Mouse (Mus musculus): ENCODE data around the gene Aqp9.
"Not testable (repeated sequence)": the region's sequence is repeated elsewhere in the genome, so short reads cannot be mapped to it uniquely, and the experiment has no call there.

Aqp9 gene

DNA sequence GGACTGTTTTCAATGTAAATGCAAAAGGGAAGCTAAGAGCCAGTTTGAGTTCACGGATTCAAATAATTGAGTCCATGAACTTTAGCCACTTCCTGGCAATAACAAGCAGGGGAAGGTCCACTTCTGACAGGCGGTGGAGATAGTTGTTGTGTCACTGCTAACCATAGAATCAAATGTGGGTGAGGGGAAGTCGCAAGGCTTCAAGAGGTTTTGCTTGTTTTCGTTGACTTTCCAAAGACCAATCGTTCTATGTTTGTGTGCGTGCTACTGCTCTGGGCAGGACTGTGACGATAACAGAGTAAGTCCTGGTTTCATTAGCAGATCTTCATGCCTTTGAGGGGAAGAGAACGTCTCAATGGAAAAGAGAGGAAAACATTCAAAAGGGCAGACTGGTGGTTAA lies 28.3 kb downstream of the Aqp9 start:
- in situ Hi-C loops (cut with MseI, MboI), result no loop called here

DNA sequence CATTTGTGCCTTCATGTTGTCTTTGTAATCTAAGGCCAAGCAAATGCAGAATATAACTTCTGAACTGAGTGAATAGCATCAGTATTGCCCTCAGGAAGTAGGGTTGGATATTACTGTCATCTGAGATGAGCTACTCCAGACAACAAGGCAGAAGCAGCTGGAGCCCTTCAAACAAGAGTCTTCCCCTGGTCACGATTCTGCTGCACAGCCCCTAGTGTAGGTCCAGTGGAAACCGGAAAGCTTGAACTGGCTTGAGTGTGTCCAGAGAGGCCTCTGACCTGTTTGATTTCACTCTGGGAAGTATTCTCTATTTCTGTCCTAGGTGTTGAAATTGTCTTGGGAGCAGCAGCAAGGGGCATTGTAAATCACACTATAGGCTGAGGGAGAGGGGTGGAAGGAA lies 29.5 kb downstream of the Aqp9 start:
- in situ Hi-C loops (cut with MseI, MboI), result loop anchor here (10.0 kb wide), 1 partner anchor 46 kb away; no protein-coding TSS in a partner anchor

DNA sequence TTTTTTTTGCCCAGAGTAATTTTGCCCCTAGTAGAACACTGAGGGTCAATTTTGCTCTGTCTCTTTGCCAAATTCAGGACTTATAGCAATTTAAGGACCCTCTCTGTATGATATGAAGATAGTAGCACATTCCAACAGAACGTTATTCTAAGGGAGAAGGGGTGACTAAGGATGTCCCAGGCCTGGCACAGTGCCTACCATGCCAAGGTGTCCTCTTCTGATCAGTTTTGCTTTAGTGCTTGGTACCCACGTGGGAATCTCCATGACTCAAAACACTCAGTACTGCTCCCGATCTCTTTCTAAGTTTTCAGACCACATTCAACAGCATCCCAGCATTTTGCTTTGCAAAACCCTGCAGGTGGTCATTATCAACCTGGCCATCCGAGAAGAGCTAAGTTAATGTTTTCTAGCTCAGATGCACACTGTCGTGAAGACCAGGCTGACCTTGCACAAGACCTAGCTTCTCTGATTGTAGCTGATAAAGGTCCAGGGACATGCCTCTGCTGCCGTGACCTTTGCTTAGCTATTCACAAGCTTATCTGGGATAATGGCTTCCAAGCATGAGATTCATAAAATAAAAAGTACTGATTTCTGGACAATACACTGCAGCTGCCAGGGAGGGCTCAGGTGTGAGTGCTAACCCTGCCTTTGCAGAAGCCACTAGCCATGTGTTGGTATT lies 31.1 kb downstream of the Aqp9 start:
- in situ Hi-C loops (cut with MseI, MboI), result loop anchor here (10.0 kb wide), 1 partner anchor 47 kb away; no protein-coding TSS in a partner anchor

DNA sequence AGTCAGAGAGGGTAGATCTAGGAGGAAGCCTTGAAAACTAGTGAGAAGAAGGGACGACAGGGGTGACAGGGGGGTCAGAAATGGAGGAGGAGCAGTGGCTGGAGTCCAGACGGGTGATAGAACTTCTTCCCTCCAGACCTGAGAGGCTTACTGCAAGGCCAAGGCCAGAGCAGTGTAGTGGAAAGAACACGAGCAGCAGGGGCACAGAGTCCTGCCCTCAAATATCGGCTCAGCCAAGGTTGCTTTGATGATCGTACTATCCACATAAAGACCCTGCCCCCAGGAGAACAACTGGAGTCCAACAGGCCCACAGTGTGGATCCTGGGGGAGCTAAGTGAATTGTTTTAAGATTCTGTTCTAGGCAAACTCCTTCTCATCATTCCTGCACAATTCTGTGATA lies 33.4 kb downstream of the Aqp9 start:
- in situ Hi-C loops (cut with MseI, MboI), result loop anchor here (10.0 kb wide), 1 partner anchor 50 kb away; no protein-coding TSS in a partner anchor

DNA sequence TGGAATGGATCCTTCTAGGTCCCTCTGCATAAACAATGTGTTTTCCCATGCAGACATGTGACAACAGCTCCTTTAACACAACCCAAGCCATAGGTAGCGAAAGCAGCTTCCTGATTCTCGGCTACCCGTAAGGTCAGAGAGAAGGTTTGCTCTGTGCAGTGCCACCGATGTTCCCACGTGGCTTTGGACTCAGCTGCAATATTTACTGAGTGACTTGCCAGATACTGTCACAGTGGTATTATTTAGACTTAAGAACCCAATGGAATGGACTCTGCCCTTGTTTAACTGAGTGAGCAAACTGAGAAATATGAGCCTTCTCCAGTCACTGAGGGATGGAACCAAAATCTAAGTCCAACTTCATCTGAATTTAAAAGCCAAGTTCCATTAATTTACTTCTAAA lies 35.3 kb downstream of the Aqp9 start:
- in situ Hi-C loops (cut with MseI, MboI), result loop anchor here (10.0 kb wide), 1 partner anchor 52 kb away; no protein-coding TSS in a partner anchor

DNA sequence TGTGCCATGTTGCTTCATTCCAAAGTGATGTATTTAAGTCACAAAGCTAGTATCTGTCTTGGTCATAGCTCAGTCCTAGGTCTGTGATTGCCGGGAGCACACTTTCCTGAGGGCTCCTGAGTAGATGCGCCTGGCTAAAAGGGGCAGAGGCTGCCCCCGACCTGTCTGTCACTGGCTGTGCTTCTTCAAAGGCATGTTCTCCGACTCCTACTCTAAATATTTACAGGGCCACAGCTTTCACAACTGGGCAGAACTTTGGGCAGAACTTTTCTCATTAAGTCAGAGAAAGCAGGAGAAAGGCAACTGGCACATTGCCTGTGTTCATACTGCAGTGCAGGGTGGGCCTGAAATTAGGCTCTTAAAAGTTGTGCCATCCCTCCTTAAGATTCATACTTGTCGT lies 36.7 kb downstream of the Aqp9 start:
- in situ Hi-C loops (cut with MseI, MboI), result loop anchor here (10.0 kb wide), 1 partner anchor 53 kb away; no protein-coding TSS in a partner anchor

DNA sequence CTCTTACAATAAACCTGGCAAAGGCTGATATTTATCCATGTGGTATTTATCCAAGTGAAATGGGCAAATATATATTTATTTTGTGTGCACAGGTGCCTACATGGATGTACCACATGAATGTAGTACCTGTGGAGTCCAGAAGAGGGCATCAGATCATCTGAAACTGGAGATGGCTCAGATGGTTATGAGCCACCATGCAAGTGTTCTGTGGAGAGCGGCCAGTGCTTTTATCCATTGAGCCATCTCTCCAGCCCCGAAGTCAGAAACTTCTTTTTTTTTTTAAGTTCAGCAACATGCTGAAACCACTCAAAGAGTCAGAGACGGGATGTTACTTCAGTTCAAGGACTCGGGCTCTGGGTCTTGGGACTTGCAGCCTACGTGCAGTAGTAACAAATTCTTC lies 39.6 kb downstream of the Aqp9 start:
- in situ Hi-C loops (cut with MseI, MboI), result no loop called here

DNA sequence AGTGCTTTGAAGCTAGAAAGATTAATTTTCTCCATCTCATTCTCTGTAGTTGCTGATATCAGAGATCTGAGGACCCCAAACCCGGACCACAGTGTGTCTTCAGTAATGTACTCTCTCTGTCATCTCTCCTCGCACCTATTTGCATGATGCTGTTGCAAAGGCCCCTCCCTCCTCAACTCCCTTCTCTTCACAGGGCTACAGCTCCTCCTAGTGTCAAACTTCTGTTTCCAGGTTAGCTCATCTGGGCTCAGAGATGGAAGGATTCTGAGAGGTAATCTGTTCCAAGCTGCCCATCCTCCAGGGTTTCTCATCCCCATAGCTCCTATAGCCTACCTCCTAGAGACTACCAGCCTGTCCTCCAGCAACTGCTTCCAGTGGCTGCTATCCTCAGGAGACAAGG lies 42.3 kb downstream of the Aqp9 start:
- in situ Hi-C loops (cut with MseI, MboI), result no loop called here

DNA sequence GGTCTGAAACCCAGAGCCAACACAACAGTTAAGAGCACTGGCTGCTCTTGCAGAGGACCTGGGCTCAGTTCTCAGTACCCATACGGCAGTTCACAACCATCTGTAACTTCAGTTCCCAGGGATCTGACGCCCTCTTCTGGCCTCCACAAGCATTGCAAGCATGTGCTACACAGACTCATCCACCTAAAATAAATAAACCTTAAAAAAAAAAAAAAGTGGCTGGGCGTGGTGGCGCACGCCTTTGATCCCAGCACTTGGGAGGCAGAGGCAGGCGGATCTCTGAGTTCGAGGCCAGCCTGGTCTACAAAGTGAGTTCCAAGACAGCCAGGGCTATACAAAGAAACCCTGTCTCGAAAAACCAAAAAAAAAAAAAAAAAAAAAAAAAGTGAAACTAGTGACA lies 45.4 kb downstream of the Aqp9 start:
- in situ Hi-C loops (cut with MseI, MboI), result not testable (repeated sequence)

DNA sequence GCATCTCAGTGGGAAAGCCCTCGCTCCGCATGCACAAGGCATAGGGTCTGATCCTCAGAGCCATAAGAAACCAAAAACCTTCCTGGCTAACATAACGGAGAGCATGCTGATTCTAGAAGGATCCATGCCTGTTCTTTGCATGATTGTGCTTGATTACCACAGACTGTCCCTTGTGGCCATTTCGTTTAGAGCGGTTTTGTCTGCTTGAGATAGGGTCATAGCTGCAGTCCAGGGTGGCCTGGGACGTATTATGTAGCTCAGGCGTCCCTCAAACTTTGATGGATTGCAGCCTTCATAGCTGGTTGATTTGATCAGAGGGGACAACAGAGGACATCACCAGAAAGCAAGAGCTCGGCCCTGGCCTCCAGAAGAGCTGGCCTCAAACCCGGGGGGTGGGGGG lies 47.6 kb downstream of the Aqp9 start:
- in situ Hi-C loops (cut with MseI, MboI), result no loop called here

DNA sequence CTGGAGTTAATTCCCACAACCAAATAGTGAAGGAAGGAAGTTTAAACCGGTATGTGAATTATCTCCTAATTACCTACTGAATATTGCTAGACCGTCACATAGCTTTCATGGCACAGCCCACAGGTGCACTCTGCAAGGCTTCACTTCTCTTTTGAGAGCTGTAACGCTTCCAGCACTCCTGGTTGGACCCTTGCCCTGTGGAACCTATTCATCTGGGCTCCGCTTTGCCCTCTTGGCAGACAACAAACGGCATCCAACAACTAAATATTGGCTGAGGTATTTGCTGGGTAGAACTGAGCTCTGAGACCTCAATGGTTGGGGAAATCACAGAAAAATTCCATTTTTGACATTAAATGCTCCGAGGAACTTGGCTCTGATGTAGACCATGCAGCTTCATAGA lies 55.3 kb downstream of the Aqp9 start:
- in situ Hi-C loops (cut with MseI, MboI), result no loop called here

DNA sequence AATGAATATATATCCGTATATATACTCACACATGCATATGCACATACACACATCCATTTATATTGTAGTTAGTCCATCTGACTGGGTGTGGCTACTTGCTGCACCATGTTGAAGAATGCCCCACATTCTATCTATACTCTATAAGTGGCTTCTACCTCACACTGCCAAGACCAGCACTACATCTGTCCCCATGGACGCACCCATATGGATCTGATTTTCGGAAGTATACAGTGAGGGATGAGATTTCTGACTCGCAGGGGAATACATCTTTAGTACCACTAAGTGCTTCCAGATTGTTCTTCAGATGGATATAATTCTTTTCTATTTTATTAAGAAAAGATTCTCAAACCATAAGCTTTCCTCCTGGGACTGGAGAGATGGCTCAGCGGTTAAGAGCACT lies 65.0 kb downstream of the Aqp9 start:
- in situ Hi-C loops (cut with MseI, MboI), result no loop called here

DNA sequence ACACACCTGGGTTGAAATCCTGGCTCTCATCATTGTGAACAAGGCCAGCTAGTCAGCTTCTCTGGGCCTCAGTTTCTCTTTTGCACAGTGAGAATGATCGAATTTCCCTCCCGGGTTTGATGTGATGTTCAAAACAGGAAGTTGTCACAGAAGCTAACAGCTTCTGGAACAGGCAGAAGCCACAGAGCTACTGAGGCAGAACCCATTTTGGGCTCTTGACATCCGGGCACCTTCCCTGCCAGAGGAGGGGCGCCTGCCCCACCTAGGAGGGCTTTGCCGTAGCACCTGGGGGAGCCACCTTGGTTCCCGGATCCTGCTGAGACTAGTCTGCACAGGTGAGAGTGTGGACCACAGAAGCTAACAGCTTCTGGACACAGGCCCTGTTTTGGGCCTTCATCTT lies 74.4 kb downstream of the Aqp9 start:
- in situ Hi-C loops (cut with MseI, MboI), result no loop called here

DNA sequence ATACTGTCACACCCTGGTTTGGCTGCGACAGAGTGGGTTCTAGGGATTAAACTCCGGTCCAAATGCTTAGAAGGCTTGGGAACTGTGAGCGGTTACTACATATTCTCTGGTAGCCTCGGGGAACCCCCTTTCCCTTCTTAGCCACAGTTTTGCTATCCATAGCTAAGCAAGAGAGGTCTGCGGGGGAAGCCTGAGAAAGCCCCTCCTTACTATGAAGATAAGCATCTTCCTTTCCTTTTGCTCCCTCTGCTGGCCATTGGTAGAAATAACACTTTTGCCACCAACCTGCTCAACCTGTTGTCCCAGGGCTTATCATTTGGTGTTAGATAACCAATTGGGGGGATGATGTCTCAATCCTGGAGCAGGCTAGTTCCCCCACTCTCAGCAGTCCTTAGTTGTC lies 76.4 kb downstream of the Aqp9 start:
- in situ Hi-C loops (cut with MseI, MboI), result no loop called here

DNA sequence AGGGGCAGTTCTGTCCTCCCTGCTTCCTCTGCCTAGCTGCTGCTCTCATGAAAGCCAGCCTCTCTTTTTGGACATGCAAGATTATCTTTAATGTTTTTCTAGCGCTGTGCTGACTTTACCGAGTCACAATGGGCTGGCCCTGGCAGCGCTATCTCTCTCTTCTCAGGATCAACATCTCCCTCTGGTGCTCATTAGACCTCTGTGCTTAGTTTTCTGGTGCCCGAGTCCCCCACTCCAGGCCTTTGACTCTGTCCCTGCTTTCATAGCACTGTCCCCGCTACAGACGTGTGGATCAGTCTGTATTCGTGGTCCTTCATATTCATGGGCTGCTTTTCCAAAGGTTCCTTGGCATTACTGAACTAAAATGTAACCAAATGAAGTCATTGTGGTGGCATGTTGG lies 89.3 kb downstream of the Aqp9 start:
- in situ Hi-C loops (cut with MseI, MboI), result loop anchor here in 1 of 2 experiments (10.0 kb wide), 1 partner anchor 404 kb away; the partner anchor contains the start of gene Adam10

DNA sequence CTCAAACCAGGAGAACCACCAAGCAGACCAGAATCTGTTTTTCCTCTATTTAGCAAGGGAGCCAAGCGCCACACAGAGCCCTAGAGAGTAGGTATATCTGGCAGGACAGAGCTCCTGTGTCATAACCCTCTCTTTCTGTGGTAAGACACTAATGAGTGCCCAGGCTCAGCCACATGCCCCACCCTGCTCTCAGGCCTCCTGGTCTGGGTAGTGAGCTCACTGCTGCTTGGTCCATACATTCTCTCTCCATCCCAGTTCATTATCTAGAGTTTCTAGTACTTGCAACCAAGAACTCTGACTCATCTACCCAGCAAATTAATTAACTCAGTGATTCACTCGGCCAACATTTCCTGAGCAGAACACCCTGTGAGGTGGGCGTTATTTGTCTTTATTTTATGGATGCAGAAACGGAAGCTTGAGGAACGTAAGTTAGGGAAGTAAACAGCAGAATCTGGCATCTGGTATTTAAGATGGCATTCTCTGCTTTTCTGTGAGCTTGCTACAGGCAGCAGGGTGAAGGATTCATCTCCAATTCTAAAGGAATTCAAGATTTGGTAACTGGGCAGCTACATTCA lies 91.1 kb downstream of the Aqp9 start:
- in situ Hi-C loops (cut with MseI, MboI), result loop anchor here in 1 of 2 experiments (10.0 kb wide), 1 partner anchor 403 kb away; the partner anchor contains the start of gene Adam10

DNA sequence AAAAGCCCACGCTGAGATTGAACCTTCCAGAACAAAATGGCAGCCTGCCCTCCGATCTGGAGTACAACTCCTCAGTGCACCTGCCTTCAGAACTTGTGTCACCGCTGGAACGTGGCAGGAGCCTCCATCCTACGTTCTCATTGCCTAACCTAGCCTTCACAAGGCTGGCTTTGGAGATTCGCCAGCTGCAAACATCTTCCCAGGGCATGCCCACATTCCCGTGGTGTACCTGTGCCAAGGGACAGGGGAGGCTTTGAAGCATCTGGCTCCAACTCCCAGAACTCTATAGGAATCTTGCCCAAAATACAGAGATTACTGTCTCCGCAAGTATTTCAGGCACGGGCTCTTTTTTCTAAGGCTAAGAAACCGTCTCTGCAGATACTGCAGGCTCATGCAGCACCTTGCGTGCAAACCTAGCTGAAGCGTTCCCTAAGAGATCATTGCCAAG lies 92.3 kb downstream of the Aqp9 start:
- in situ Hi-C loops (cut with MseI, MboI), result loop anchor here in 1 of 2 experiments (10.0 kb wide), 1 partner anchor 401 kb away; the partner anchor contains the start of gene Adam10

DNA sequence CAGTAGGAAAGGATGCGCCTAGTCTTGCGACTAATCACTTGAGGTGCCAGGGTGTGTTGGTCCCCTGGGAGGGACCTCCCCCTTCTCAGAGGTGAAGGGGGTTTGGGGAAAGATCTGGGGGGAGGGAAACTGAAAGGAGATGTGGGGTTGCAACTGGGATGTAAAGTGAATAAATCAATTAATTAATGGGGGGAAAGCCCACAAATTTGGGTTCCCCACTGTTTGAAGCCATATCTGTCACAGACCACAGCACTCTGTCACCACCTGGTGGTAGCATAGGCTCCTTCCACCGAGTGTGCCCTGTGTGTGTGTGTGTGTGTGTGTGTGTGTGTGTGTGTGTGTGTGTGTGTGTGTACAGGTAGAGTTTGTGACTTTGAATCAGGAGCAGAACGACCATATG lies 94.7 kb downstream of the Aqp9 start:
- in situ Hi-C loops (cut with MseI, MboI), result loop anchor here in 1 of 2 experiments (10.0 kb wide), 1 partner anchor 399 kb away; the partner anchor contains the start of gene Adam10

DNA sequence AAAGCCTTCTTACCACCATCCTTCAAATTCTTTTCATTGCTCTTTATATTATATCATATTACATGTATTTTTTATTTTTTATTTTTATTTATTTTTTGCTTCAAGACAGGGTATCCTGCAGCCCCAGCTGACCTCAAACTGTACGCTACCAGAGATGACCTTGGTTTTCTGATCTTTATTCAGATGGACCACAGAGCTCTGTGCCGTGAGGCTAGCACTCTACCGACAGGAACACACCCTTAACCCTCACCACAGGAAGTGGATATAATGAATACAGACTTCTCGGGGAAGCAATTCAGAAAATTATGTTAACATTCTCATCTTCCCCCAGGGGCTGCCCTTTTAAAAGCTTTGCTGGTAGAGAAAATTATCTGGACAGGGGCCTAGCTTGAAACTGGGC lies 95.4 kb downstream of the Aqp9 start:
- in situ Hi-C loops (cut with MseI, MboI), result loop anchor here in 1 of 2 experiments (10.0 kb wide), 1 partner anchor 398 kb away; the partner anchor contains the start of gene Adam10

DNA sequence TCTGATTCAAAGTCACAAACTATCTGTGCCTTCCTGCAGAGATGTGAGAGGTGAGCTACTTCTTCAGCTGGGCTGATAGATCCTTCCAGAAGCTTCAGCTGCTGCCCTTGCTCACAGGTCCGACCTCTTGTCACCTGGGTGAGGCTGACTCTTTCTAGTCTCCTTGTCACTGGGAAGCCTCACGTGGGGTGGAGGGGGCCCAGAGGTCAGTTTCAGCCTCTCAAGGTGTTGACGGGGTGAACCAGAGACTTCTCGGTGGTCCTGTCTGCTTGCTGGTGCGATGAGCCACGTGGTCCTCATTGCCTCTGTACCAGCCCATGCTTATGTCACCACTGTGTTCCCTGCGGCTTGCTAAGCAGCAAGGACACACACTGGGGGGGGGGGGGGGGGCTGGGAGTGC lies 96.0 kb downstream of the Aqp9 start:
- in situ Hi-C loops (cut with MseI, MboI), result loop anchor here in 1 of 2 experiments (10.0 kb wide), 1 partner anchor 398 kb away; the partner anchor contains the start of gene Adam10

DNA sequence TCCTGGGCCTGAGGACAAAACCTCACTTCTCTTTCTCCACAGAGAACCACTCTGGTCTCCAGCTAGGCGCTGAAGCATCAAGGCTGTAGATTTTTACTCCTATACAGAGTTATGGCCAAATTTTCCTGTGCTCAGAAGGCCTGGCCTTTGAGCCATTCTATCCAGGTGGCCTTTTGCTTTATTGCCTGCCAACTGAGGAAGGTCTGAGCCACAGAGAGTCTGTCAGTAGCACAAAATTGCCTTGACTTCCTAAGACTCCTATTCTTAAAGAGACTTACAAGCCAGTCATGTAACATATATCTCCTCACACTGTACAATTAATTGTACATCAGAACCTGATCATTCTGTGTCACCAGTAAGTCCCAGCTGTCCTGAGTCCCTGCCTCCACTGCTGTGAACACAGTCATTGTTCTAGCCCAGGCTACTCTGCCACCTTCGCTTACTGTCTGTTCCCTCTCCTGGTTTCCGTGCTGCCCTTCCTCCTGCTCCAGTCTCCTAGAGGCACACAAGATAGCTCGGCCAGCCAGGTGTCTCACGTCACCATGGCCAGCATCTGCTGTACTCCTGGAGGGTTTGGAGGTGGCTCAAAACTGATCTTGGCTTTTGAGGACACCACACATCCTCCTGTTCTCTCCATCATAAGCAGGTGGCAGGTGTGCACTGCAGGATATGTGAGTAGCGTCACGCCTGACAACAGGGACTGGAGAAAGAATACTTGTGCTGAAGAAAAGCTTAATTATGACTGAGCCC lies 96.7 kb downstream of the Aqp9 start:
- in situ Hi-C loops (cut with MseI, MboI), result loop anchor here in 1 of 2 experiments (10.0 kb wide), 1 partner anchor 397 kb away; the partner anchor contains the start of gene Adam10

DNA sequence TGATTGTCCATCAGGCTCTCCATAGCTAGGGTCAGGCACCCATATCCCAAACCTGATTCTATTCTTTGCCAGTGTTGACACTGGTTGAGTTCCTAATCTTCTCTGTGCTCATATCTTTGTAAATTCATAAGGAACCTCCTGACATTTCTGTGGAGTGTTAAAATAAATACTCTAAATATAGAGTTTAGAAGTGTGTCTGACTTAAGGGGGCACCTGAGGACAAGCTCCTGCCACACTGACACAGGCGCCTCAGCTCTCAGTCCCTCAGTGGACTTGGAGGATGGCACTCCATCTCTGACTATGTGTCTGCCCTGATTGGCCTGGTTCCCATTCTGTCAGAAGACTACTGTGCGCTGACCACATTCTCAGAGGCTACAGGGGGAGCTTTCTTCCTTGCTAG lies 97.9 kb downstream of the Aqp9 start:
- in situ Hi-C loops (cut with MseI, MboI), result loop anchor here in 1 of 2 experiments (10.0 kb wide), 1 partner anchor 396 kb away; the partner anchor contains the start of gene Adam10

Measured in mouse trophoblast stem cell (cell line).